In genomic region chr14:73875916-73876315, GRCm38 (mm10) we compare ENCODE assay signal across 31 mouse cellular contexts.
"Had no signal": no experiment of that assay in that cellular context is flagged by ENCODE, and none has a peak within 500 bp of the region (broad histone marks: within the 10 kb centered on the region; RNA-seq: fewer than 3 reads in every experiment).

No protein-coding gene starts in this region.

- H3K4me1 ChIP-seq: heart, embryonic 12.5 days; heart, embryonic 13.5 days; heart, embryonic 15.5 days; hindbrain, embryonic 10.5 days; hindbrain, embryonic 12.5 days; hindbrain, embryonic 13.5 days; hindbrain, embryonic 15.5 days; intestine, embryonic 15.5 days; kidney, embryonic 15.5 days had no signal

- H3K4me3 ChIP-seq: heart, embryonic 12.5 days; heart, embryonic 13.5 days; heart, embryonic 15.5 days; hindbrain, embryonic 10.5 days; hindbrain, embryonic 12.5 days; hindbrain, embryonic 13.5 days; hindbrain, embryonic 15.5 days; intestine, embryonic 15.5 days; kidney, embryonic 15.5 days; layer of hippocampus, adult 2 months; left cerebral cortex, adult 2 months had no signal

- DNase-seq: heart, postnatal 10 days; heart, postnatal 14 days; heart, postnatal 36 days; heart, postnatal 4 days; kidney, adult 11 months; kidney, adult 18-20 months; kidney, adult 2 months; kidney, adult 8-10 months; kidney, adult 9 months; kidney, postnatal 10 days; kidney, postnatal 14 days; kidney, postnatal 25 days; kidney, postnatal 36 days; kidney, postnatal 4 days; layer of hippocampus, adult 9-11 months; layer of hippocampus, postnatal 36 days had no signal

- H3K9me3 ChIP-seq: heart, embryonic 12.5 days; heart, embryonic 13.5 days; heart, embryonic 15.5 days; hindbrain, embryonic 10.5 days; hindbrain, embryonic 12.5 days; hindbrain, embryonic 13.5 days; hindbrain, embryonic 15.5 days; intestine, embryonic 15.5 days; kidney, embryonic 15.5 days had no signal

- H3K27me3 ChIP-seq: heart, embryonic 12.5 days; heart, embryonic 13.5 days; heart, embryonic 15.5 days; hindbrain, embryonic 12.5 days; hindbrain, embryonic 13.5 days; hindbrain, embryonic 15.5 days; intestine, embryonic 15.5 days; kidney, embryonic 15.5 days had no signal

- H3K4me2 ChIP-seq: heart, embryonic 11.5 days; heart, embryonic 12.5 days; heart, embryonic 13.5 days; heart, embryonic 15.5 days; hindbrain, embryonic 12.5 days; hindbrain, embryonic 13.5 days; hindbrain, embryonic 14.5 days; hindbrain, embryonic 15.5 days; intestine, embryonic 15.5 days; kidney, embryonic 15.5 days had no signal

- H3K27ac ChIP-seq: heart, embryonic 13.5 days; heart, embryonic 15.5 days; hindbrain, embryonic 10.5 days; hindbrain, embryonic 12.5 days; hindbrain, embryonic 13.5 days; hindbrain, embryonic 14.5 days; hindbrain, embryonic 15.5 days; hindbrain, postnatal 0 days; intestine, embryonic 15.5 days; kidney, embryonic 15.5 days; kidney, postnatal 0 days; layer of hippocampus, adult 2 months; left cerebral cortex, adult 2 months had no signal

- H3K9ac ChIP-seq: heart, embryonic 12.5 days; heart, embryonic 13.5 days; heart, embryonic 15.5 days; hindbrain, embryonic 12.5 days; hindbrain, embryonic 13.5 days; hindbrain, embryonic 14.5 days; hindbrain, embryonic 15.5 days; intestine, embryonic 15.5 days; kidney, embryonic 15.5 days had no signal

- H3K36me3 ChIP-seq: heart, embryonic 12.5 days; heart, embryonic 13.5 days; heart, embryonic 15.5 days; hindbrain, embryonic 10.5 days; hindbrain, embryonic 12.5 days; hindbrain, embryonic 13.5 days; hindbrain, embryonic 15.5 days; intestine, embryonic 15.5 days; kidney, embryonic 15.5 days had no signal
